ENCODE assay signal across 11 mouse cellular contexts in genomic region chr7:124383489-124383888, GRCm38 (mm10).
DNase-seq lines count a peak whose midpoint lies in the region; ATAC-seq and TF ChIP-seq lines count a peak whose summit lies in the region.
"Had no signal": no experiment of that assay in that cellular context is flagged by ENCODE, and none has a peak within 500 bp of the region (broad histone marks: within the 10 kb centered on the region; RNA-seq: fewer than 3 reads in every experiment).

No protein-coding gene starts in this region.

- 30% methylated on average over 4 of the region's 4 CpGs for WGBS in kidney, adult 2 months
- 32% methylated on average over 4 of the region's 4 CpGs for WGBS in embryonic facial prominence, embryonic 10.5 days
- WGBS in stomach, postnatal 0 days, result 33% methylated on average over 4 of the region's 4 CpGs

- ATAC-seq in stomach, postnatal 0 days (ENCODE audit: low FRiP score, low TSS enrichment), result no peak
- ATAC-seq in monocyte, adult 5-6 weeks (replicated peaks; ENCODE audit: insufficient number of reproducible peaks, low FRiP score, low TSS enrichment, poor library complexity, severe bottlenecking), result no peak

- TF ChIP-seq CTCF in kidney, adult 2 months (conservative IDR thresholded peaks at IDR 0.05; ENCODE audit: insufficient read depth, insufficient read length, low read depth, low read length), result peak; percentile 24; the same call in 1 of the 2 replicates
- TF ChIP-seq CTCF in stomach, postnatal 0 days (IDR thresholded peaks at IDR 0.05; ENCODE audit: low read depth), result peak; percentile 71

- no peak overlapping the region for H3K9ac ChIP-seq in stomach, postnatal 0 days (ENCODE audit: low read length)
- H3K9ac ChIP-seq: embryonic facial prominence, embryonic 15.5 days; heart, embryonic 15.5 days had no signal

- no peak overlapping the region for H3K4me2 ChIP-seq in stomach, postnatal 0 days (replicated peaks; ENCODE audit: low read depth)
- H3K4me2 ChIP-seq: embryonic facial prominence, embryonic 15.5 days; heart, embryonic 15.5 days had no signal

- DNase-seq in kidney, adult 2 months, result peak; percentile 13
- no peak for DNase-seq in kidney, adult 8-10 months
- peak; percentile 4 for DNase-seq in ovary, postnatal 14 days (ENCODE audit: low spot score)
- DNase-seq in ovary, adult 18-20 months (ENCODE audit: low spot score), result no peak
- peak; percentile 8 for DNase-seq in embryonic facial prominence, embryonic 10.5 days (ENCODE audit: low spot score)
- DNase-seq in stomach, postnatal 0 days (ENCODE audit: low spot score), result no peak
- no peak for DNase-seq in frontal cortex, postnatal 36 days (ENCODE audit: low spot score in 2 of 2)

- no peak overlapping the region for H3K4me3 ChIP-seq in kidney, adult 2 months (ENCODE audit: insufficient read depth, low read depth, low read length)
- H3K4me3 ChIP-seq in embryonic facial prominence, embryonic 10.5 days, result no peak overlapping the region
- no peak overlapping the region for H3K4me3 ChIP-seq in stomach, postnatal 0 days (ENCODE audit: low read depth, low read length)
- H3K4me3 ChIP-seq: embryonic facial prominence, embryonic 15.5 days; heart, embryonic 15.5 days; myocyte had no signal

- no peaks in the 10 kb centered on the region for H3K36me3 ChIP-seq in kidney, adult 2 months (ENCODE audit: control insufficient read depth, insufficient read depth, low read length)
- no peaks in the 10 kb centered on the region for H3K36me3 ChIP-seq in embryonic facial prominence, embryonic 10.5 days (replicated peaks)
- H3K36me3 ChIP-seq in stomach, postnatal 0 days (ENCODE audit: control insufficient read depth, insufficient read depth, low read length), result no peaks in the 10 kb centered on the region
- H3K36me3 ChIP-seq: embryonic facial prominence, embryonic 15.5 days; heart, embryonic 15.5 days had no signal

- 0 out of 2 replicates have a peak, but pooled peaks cover 1% of the 10 kb centered on the region for H3K27me3 ChIP-seq in kidney, adult 2 months (replicated peaks; ENCODE audit: control insufficient read depth, insufficient read depth, low read length)
- no peaks in the 10 kb centered on the region for H3K27me3 ChIP-seq in embryonic facial prominence, embryonic 10.5 days (replicated peaks; ENCODE audit: low read depth, poor library complexity, severe bottlenecking)
- H3K27me3 ChIP-seq in stomach, postnatal 0 days (ENCODE audit: control insufficient read depth, insufficient read depth, low read length), result no peaks in the 10 kb centered on the region
- H3K27me3 ChIP-seq: embryonic facial prominence, embryonic 15.5 days; heart, embryonic 15.5 days had no signal

- TF ChIP-seq EP300 in stomach, postnatal 0 days (optimal IDR thresholded peaks at IDR 0.05), result no peak

- H3K4me1 ChIP-seq in kidney, adult 2 months (ENCODE audit: control insufficient read depth, insufficient read depth, low read length), result no peaks in the 10 kb centered on the region
- no peaks in the 10 kb centered on the region for H3K4me1 ChIP-seq in embryonic facial prominence, embryonic 10.5 days
- no peaks in the 10 kb centered on the region for H3K4me1 ChIP-seq in stomach, postnatal 0 days (replicated peaks; ENCODE audit: control insufficient read depth, insufficient read depth)
- H3K4me1 ChIP-seq: embryonic facial prominence, embryonic 15.5 days; heart, embryonic 15.5 days had no signal

- TF ChIP-seq POLR2A in kidney, adult 2 months (IDR thresholded peaks at IDR 0.05; ENCODE audit: low read depth, low read length), result no peak

- no peaks in the 10 kb centered on the region for H3K9me3 ChIP-seq in embryonic facial prominence, embryonic 10.5 days
- no peaks in the 10 kb centered on the region for H3K9me3 ChIP-seq in stomach, postnatal 0 days (ENCODE audit: control insufficient read depth, low read length)
- H3K9me3 ChIP-seq: embryonic facial prominence, embryonic 15.5 days; heart, embryonic 15.5 days had no signal

- no peak overlapping the region for H3K27ac ChIP-seq in kidney, adult 2 months (ENCODE audit: insufficient read depth, low read depth, low read length)
- no peak overlapping the region for H3K27ac ChIP-seq in embryonic facial prominence, embryonic 10.5 days (replicated peaks)
- no peak overlapping the region for H3K27ac ChIP-seq in stomach, postnatal 0 days (replicated peaks)
- H3K27ac ChIP-seq: embryonic facial prominence, embryonic 15.5 days; heart, embryonic 15.5 days had no signal

Comparison
In these comparisons a context has a peak if more than half of its experiments do, and no peak if none do; other contexts are left out.
1. DNase-seq: peak in kidney, adult 2 months (single experiment), ovary, postnatal 14 days (single experiment) and embryonic facial prominence, embryonic 10.5 days (single experiment); none in kidney, adult 8-10 months (0 of 2), ovary, adult 18-20 months (single experiment), stomach, postnatal 0 days (single experiment) and frontal cortex, postnatal 36 days (0 of 2).